Mouse (Mus musculus) kidney, embryonic 14.5 days (tissue): Measurements from ENCODE around the gene 5730596B20Rik. TPM values are rescaled to one million over a fixed set of nuclear protein-coding genes. Genes with fewer than 3 reads are reported as not detected.

Source experiments
- ATAC-seq: fragments of 200-750 bp; cut with Nextera tagmentation; 2 replicates; pipeline ENCODE4 v1.8.0; 2017; ENCODE audit warnings: moderate number of reproducible peaks, mild to moderate bottlenecking, moderate TSS enrichment, moderate library complexity; ENCODE audit not compliant: low FRiP score, low TSS enrichment
- H3K27ac ChIP-seq: fragments of 300-500 bp; sonication (generic); 2 replicates; pipeline ENCODE4 v1.5.1; 2014; ENCODE audit warnings: low read depth, mild to moderate bottlenecking, low read length, moderate library complexity, mixed read lengths
- H3K27me3 ChIP-seq: fragments of 300-500 bp; sonication (generic); 2 replicates; pipeline ENCODE4 v1.6.1; 2014; ENCODE audit warnings: mild to moderate bottlenecking, low read length; ENCODE audit not compliant: control insufficient read depth, insufficient read depth
- H3K36me3 ChIP-seq: fragments of 300-500 bp; sonication (generic); 2 replicates; pipeline ENCODE4 v1.6.1; 2014; ENCODE audit warnings: low read length, mixed read lengths; ENCODE audit not compliant: control insufficient read depth, insufficient read depth
- H3K4me1 ChIP-seq: fragments of 300-500 bp; sonication (generic); 2 replicates; pipeline ENCODE4 v1.6.1; 2014; ENCODE audit warnings: low read length, mixed read lengths; ENCODE audit not compliant: control insufficient read depth, insufficient read depth
- H3K4me2 ChIP-seq: fragments of 300-500 bp; sonication (generic); replicated peaks from 2 replicates; pipeline ENCODE4 v1.6.1; 2014; ENCODE audit warnings: low read depth, mild to moderate bottlenecking, low read length
- H3K4me3 ChIP-seq: fragments of 300-500 bp; sonication (generic); 2 replicates; pipeline ENCODE4 v1.5.1; 2014; ENCODE audit warnings: mild to moderate bottlenecking, low read length
- H3K9ac ChIP-seq: fragments of 300-500 bp; sonication (generic); 2 replicates; pipeline ENCODE4 v1.6.1; 2014; ENCODE audit warnings: low read depth, mild to moderate bottlenecking, low read length, moderate library complexity
- H3K9me3 ChIP-seq: fragments of 300-500 bp; sonication (generic); 2 replicates; pipeline ENCODE4 v1.6.1; 2016; ENCODE audit warnings: low read length; ENCODE audit not compliant: control insufficient read depth
- WGBS: fragments of 180-500 bp; shearing (Covaris S2); extraction: QIAGEN DNeasy Blood & Tissue Kit; methylation state at CpG from one replicate; pipeline ENCODE4 v1.1.7; 2014; 5-methylcytosine and 5-hydroxymethylcytosine counted together
- polyA plus RNA-seq: library from polyadenylated mRNA; unstranded; fragments of >200 nt; fragmentation: Nextera tagmentation; extraction: Ambion mirVana; gene quantifications from 2 replicates; pipeline ENCODE4 v1.2.1, GENCODE M21; 2014

The 5730596B20Rik gene
- polyA plus RNA-seq, 1 experiment from 2014 or later, result 2.7 TPM

DNA sequence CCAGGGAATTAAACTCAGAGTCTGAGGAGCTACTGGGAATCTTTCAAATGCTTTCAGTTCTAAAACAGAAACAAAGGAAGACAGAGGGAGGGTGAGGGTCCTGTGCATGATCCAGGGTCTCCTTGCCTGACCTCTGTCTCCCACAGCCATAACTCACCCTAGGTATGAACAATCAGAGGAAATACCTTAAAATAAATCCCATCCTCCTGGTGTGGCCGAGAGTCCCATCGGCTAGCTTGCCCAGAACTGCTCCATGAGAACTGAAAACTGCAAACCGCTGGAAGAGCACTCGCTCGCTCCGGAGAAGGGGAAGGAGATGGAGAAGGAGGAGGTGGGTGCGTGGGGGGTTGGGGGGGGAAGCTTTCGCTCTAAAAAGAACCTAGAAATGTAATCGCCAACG lies 2.4 kb downstream of the 5730596B20Rik start:
- peak overlapping the region; percentile 88 for H3K9ac ChIP-seq
- peaks cover 69% of the 10 kb centered on the region for H3K4me1 ChIP-seq
- H3K36me3 ChIP-seq, result peaks cover 12% of the 10 kb centered on the region; the same call in 1 of the 2 replicates
- H3K27ac ChIP-seq, result peak overlapping the region; percentile 89
- ATAC-seq, result no peak
- peak overlapping the region; percentile 67 for H3K4me2 ChIP-seq
- WGBS, result 5% methylated on average over 10 of the region's 10 CpGs
- H3K9me3 ChIP-seq, result no peaks in the 10 kb centered on the region
- peak overlapping the region; percentile 71 for H3K4me3 ChIP-seq
- no peaks in the 10 kb centered on the region for H3K27me3 ChIP-seq

DNA sequence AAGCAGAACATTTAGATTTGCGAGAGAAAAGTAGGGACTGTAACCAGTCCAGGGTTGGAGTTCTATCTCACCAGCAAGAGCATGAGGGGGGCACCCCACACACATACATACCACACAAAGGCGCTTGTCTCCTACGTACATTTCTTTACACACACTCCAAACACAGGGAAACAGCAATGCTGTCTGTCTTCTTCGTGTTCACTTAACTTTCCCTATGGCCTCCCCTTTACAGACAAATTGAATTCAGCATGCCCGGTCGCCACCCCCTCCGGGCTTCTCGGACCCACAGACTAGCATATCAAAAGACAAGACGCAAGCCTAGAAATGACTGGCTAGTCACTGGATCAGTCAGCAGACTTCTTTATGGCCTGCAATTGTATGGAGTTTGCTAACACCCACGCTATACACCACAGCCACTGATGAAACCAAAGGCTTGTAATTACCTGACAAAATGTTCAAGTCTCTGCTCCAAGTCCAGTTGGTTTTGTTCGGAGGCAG lies 3.0 kb downstream of the 5730596B20Rik start:
- H3K4me2 ChIP-seq, result peak overlapping the region; percentile 67

DNA sequence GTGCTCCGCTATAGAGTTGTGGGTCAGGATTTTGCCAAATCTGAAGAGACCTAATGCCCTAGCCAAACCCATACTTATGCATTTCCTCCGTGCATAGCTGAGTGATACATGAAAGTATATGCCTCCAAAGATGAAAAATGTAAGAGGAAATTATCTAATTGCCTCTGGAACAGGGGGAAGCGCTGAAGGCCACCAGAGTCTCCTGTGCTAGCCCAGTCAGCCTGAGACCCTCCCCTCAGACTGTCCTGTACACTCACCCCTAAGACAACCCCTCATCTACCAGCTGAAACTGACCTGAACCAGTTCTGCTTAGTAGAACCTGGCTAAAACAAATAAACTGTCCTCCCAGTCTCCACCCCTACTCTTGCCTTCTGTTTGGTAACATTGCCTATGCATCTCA lies 3.4 kb downstream of the 5730596B20Rik start:
- Histone ChIP-seq H3K9me3 (no peaks in the 10 kb centered on the region), H3K4me2 (peak overlapping the region; percentile 67), H3K4me1 (peaks cover 79% of the 10 kb centered on the region), H3K4me3 (peak overlapping the region; percentile 71; the same call in 1 of the 2 replicates), H3K27ac (peak overlapping the region; percentile 89; the same call in 1 of the 2 replicates), H3K36me3 (peaks cover 12% of the 10 kb centered on the region; the same call in 1 of the 2 replicates), H3K9ac (peak overlapping the region; percentile 88; the same call in 1 of the 2 replicates), H3K27me3 (no peaks in the 10 kb centered on the region)
- no peak for ATAC-seq
- WGBS, result 35% methylated on average over 3 of the region's 3 CpGs

More for the DNA sequence above, 3.0 kb downstream of the 5730596B20Rik start:
- WGBS, result 11% methylated on average over 11 of the region's 11 CpGs
- peak overlapping the region; percentile 71 for H3K4me3 ChIP-seq
- H3K9me3 ChIP-seq, result no peaks in the 10 kb centered on the region
- peaks cover 12% of the 10 kb centered on the region; the same call in 1 of the 2 replicates for H3K36me3 ChIP-seq
- peak overlapping the region; percentile 88 for H3K9ac ChIP-seq
- no peak for ATAC-seq
- H3K27ac ChIP-seq, result peak overlapping the region; percentile 89
- no peaks in the 10 kb centered on the region for H3K27me3 ChIP-seq
- peaks cover 75% of the 10 kb centered on the region for H3K4me1 ChIP-seq

DNA sequence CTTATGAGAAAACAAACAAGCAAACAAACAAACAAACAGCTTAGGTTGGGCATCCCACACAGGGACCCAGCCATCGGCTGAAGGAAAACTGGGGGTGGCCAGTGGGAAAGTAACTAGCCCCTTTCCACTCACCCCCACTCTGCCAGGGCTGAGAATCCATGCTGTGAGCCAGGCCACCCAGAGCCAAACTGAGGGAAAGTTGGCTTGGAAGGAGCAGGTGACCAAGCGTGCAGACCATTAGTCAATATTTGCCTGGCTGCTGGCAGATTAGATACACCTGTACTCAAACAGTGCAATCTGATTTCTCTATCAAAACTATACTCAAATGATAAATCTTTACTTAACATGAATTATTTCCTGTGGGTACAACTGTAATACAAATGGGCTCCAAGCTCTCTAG lies 4.7 kb downstream of the 5730596B20Rik start:
- WGBS, result 38% methylated on average over 2 of the region's 2 CpGs
- ATAC-seq, result no peak
- Histone ChIP-seq H3K36me3 (peaks cover 23% of the 10 kb centered on the region; the same call in 1 of the 2 replicates), H3K9ac (no peak overlapping the region), H3K4me3 (no peak overlapping the region), H3K9me3 (no peaks in the 10 kb centered on the region), H3K4me1 (peaks cover 78% of the 10 kb centered on the region), H3K27me3 (no peaks in the 10 kb centered on the region), H3K27ac (peak overlapping the region; percentile 94; the same call in 1 of the 2 replicates), H3K4me2 (0 out of 2 replicates have a peak overlapping the region, but pooled peaks have one; percentile 1)

DNA sequence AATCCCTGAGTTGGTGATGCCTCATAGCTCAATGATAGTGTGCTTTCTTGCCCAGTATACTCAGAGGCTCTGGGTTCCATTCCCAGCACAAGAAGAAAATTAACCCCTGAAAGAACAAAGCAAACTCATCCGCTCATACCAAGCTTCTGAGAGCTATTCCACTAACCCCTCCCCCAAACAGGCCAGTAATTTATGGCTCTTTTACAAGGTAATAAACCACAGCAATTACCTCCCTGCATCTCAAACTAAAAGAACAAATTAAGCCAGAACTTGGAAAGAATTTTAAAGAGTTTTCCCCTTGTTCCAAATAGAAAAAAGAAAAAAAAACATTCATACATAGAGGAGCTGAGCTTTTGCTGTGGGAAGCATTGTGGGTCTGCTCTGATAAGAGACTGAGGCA lies 5.5 kb downstream of the 5730596B20Rik start:
- H3K4me3 ChIP-seq, result no peak overlapping the region
- WGBS, result 6% methylated on average over 1 of the region's 1 CpGs
- no peaks in the 10 kb centered on the region for H3K27me3 ChIP-seq
- H3K27ac ChIP-seq, result peak overlapping the region; percentile 94
- H3K4me2 ChIP-seq, result peak overlapping the region; percentile 27; the same call in 1 of the 2 replicates
- ATAC-seq, result no peak
- H3K9me3 ChIP-seq, result no peaks in the 10 kb centered on the region
- peaks cover 24% of the 10 kb centered on the region; the same call in 1 of the 2 replicates for H3K36me3 ChIP-seq
- H3K9ac ChIP-seq, result no peak overlapping the region; the same call in 1 of the 2 replicates
- H3K4me1 ChIP-seq, result peaks cover 75% of the 10 kb centered on the region

DNA sequence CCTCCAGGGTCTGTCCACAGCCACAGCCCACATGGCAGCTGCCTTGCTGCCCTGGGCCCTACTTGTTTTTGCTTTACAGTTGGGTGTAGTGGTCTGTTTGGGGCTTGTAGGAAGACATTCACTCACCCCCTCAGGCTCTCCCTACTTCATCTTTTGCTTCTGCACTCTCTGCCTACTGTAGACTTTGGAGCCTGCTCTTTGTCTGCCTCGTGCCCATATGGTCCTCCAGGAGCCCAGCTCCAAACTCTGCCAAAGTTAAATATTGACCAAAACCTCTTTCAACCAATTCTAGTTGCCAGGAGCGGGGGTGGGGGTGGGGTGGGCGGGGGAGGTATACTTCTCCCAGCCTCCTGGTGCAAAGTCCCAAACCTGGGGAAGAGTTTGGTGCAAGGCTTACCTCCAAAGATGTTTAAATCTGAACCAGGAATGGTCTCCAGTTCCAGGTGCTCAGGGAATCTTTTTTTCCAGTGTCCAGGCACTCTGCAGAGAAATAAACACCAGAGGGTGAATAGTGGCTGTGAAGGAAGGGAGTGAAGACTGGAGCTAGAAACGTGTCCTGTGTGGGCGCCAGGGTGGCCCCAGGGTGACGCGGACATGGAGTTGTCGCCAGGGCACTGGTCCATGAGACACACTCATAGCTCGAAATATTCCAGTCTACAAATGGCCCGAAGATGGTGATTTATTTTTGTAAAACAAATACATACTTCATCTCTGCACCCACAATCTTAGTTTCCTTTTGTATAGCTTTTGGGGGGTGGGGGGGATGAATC lies 6.2 kb downstream of the 5730596B20Rik start:
- peak overlapping the region; percentile 94 for H3K27ac ChIP-seq
- H3K36me3 ChIP-seq, result peaks cover 24% of the 10 kb centered on the region; the same call in 1 of the 2 replicates
- peaks cover 78% of the 10 kb centered on the region for H3K4me1 ChIP-seq
- peak overlapping the region; percentile 40; the same call in 1 of the 2 replicates for H3K9ac ChIP-seq
- no peak overlapping the region for H3K4me3 ChIP-seq
- peak overlapping the region; percentile 27 for H3K4me2 ChIP-seq
- H3K9me3 ChIP-seq, result no peaks in the 10 kb centered on the region
- H3K27me3 ChIP-seq, result no peaks in the 10 kb centered on the region
- 12% methylated on average over 10 of the region's 10 CpGs for WGBS
- ATAC-seq, result peak; percentile 2; the same call in 1 of the 2 replicates

DNA sequence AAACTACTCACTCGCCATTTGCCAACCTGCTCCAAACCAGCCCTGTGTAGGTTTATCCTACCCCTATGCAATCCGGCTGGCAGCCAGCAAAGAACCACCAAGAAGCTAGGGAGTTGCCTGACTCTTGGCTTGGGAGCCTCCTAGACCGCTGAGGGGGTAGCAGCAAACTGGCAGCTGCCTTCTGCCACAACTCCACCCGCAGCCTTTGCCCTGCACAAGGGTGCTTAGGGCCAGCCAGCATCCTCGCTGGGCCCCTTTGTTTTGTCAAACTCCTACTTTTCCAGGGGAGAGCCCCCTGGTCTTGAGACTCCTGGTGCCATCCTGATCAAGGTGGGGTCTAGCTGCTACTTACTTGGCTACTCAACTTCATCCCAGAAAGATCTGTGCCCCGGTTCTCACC lies 7.4 kb downstream of the 5730596B20Rik start:
- H3K9ac ChIP-seq, result peak overlapping the region; percentile 13; the same call in 1 of the 2 replicates
- WGBS, result 21% methylated on average over 6 of the region's 6 CpGs

DNA sequence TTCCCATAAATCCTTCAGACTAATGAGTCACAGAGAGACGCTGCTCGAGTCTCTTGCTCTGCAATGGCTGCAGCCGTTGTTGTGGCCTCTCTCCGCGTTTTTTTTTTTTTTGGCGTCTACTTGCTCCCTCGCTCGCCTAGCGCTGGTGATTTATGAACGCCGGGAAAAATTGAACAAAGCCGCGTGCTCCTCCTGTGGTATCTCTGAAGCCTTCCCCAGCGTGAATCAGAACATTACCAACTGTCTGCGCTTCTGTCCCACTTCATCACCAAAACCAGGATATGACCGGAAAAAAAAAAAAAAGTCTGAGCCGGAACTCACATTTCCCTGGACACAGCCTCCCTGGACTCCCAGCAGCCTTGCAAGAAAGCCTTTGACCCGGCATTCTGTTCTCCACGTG lies 7.9 kb downstream of the 5730596B20Rik start:
- 2% methylated on average over 19 of the region's 19 CpGs for WGBS
- Histone ChIP-seq H3K36me3 (peaks cover 29% of the 10 kb centered on the region; the same call in 1 of the 2 replicates), H3K4me3 (no peak overlapping the region), H3K9ac (peak overlapping the region; percentile 24; the same call in 1 of the 2 replicates), H3K4me2 (peak overlapping the region; percentile 25), H3K9me3 (no peaks in the 10 kb centered on the region), H3K4me1 (peaks cover 79% of the 10 kb centered on the region), H3K27me3 (no peaks in the 10 kb centered on the region), H3K27ac (peak overlapping the region; percentile 94; the same call in 1 of the 2 replicates)
- no peak for ATAC-seq

More for the DNA sequence above, 7.4 kb downstream of the 5730596B20Rik start:
- Histone ChIP-seq H3K9me3 (no peaks in the 10 kb centered on the region), H3K27ac (peak overlapping the region; percentile 94), H3K27me3 (no peaks in the 10 kb centered on the region), H3K4me1 (peaks cover 79% of the 10 kb centered on the region), H3K36me3 (peaks cover 26% of the 10 kb centered on the region; the same call in 1 of the 2 replicates), H3K4me3 (no peak overlapping the region), H3K4me2 (peak overlapping the region; percentile 25; the same call in 1 of the 2 replicates)
- no peak for ATAC-seq
